Mouse (Mus musculus): ENCODE data around the gene Cdon.
"Not testable (repeated sequence)": the region's sequence is repeated elsewhere in the genome, so short reads cannot be mapped to it uniquely, and the experiment has no call there.

The Cdon gene

GRCm38 (mm10) chr9:35420805-35421719, at the start of gene Cdon:
Cdon (plus strand) TSS chr9:35421128.
- DNase-seq: peak; percentile 90 to 97

- DNase-seq: no peak
These were observed 48.4 kb upstream of the Cdon start for GRCm38 (mm10) chr9:35372324-35373101.

GRCm38 (mm10) chr9:35377916-35378315, 43.0 kb upstream of the Cdon start:
- DNase-seq: no peak

GRCm38 (mm10) chr9:35378991-35379390, 41.9 kb upstream of the Cdon start:
- no peak for DNase-seq

- DNase-seq: no peak
These were observed 21.0 kb upstream of the Cdon start for GRCm38 (mm10) chr9:35399896-35400295.

GRCm38 (mm10) chr9:35400398-35400797, 20.5 kb upstream of the Cdon start:
- DNase-seq: no peak

- no peak for DNase-seq
These were observed 20.1 kb upstream of the Cdon start for GRCm38 (mm10) chr9:35400831-35401230.

GRCm38 (mm10) chr9:35402584-35402991, 18.3 kb upstream of the Cdon start:
- DNase-seq: no peak

- no peak for DNase-seq
These were observed 17.4 kb upstream of the Cdon start for GRCm38 (mm10) chr9:35403490-35403889.

- no peak for DNase-seq
These were observed 15.7 kb upstream of the Cdon start for GRCm38 (mm10) chr9:35405038-35405905.

- no peak for DNase-seq
These were observed 9.5 kb upstream of the Cdon start for GRCm38 (mm10) chr9:35411225-35411965.

GRCm38 (mm10) chr9:35411975-35412374, 9.0 kb upstream of the Cdon start:
- no peak for DNase-seq

- peak; percentile 30 to 58 for DNase-seq
These were observed 855 bp downstream of the Cdon start for GRCm38 (mm10) chr9:35421730-35422235.

GRCm38 (mm10) chr9:35422405-35422941, 1.5 kb downstream of the Cdon start:
- no peak for DNase-seq

- no peak for DNase-seq
These were observed 2.3 kb downstream of the Cdon start for GRCm38 (mm10) chr9:35423265-35423664.

GRCm38 (mm10) chr9:35424671-35425070, 3.7 kb downstream of the Cdon start:
- no peak for DNase-seq

GRCm38 (mm10) chr9:35430476-35430875, 9.5 kb downstream of the Cdon start:
- DNase-seq: no peak

- no peak for DNase-seq
These were observed 10.5 kb downstream of the Cdon start for GRCm38 (mm10) chr9:35431396-35431795.

GRCm38 (mm10) chr9:35432717-35433297, 11.9 kb downstream of the Cdon start:
- DNase-seq: not testable (repeated sequence)

- no peak for DNase-seq
These were observed 13.4 kb downstream of the Cdon start for GRCm38 (mm10) chr9:35434340-35434739.

GRCm38 (mm10) chr9:35435565-35435964, 14.6 kb downstream of the Cdon start:
- no peak for DNase-seq
